Mouse (Mus musculus): Measurements from ENCODE around the gene Ube2d3. TPM values are rescaled to one million over a fixed set of nuclear protein-coding genes. Genes with fewer than 3 reads are reported as not detected.
A peak's percentile ranks its signal among the peaks of the same experiment; 100 is the strongest.

Gene Ube2d3
- polyA plus RNA-seq, 1 experiment from 2014 or later, result 379 TPM

GRCm38 (mm10) chr3:135444930-135445329 lies 7.0 kb downstream of the Ube2d3 start:
- Histone ChIP-seq H3K4me3 (ENCODE audit: low read depth, low read length) (no peak overlapping the region), H3K4me2 (ENCODE audit: low read depth, low read length) (no peak overlapping the region)
- ATAC-seq (ENCODE audit: low read depth), result no peak

GRCm38 (mm10) chr3:135458981-135459380 lies 21.0 kb downstream of the Ube2d3 start:
- Histone ChIP-seq H3K4me3 (ENCODE audit: low read depth, low read length) (no peak overlapping the region), H3K9me3 (ENCODE audit: control insufficient read depth, low read length) (no peaks in the 10 kb centered on the region), H3K9ac (replicated peaks; ENCODE audit: low read depth, low read length) (no peak overlapping the region), H3K4me1 (ENCODE audit: control insufficient read depth, insufficient read depth, low read length) (no peaks in the 10 kb centered on the region), H3K27ac (ENCODE audit: low read depth, low read length) (no peak overlapping the region), H3K27me3 (ENCODE audit: control insufficient read depth, insufficient read depth, low read length) (no peaks in the 10 kb centered on the region), H3K36me3 (ENCODE audit: control insufficient read depth, insufficient read depth, low read length) (peaks cover 21% of the 10 kb centered on the region), H3K4me2 (ENCODE audit: low read depth, low read length) (no peak overlapping the region)
- no peak for ATAC-seq (ENCODE audit: low read depth)

More at GRCm38 (mm10) chr3:135444930-135445329, 7.0 kb downstream of the Ube2d3 start:
- no peak overlapping the region for H3K9ac ChIP-seq (replicated peaks; ENCODE audit: low read depth, low read length)
- H3K27me3 ChIP-seq (ENCODE audit: control insufficient read depth, insufficient read depth, low read length), result no peaks in the 10 kb centered on the region
- H3K9me3 ChIP-seq (ENCODE audit: control insufficient read depth, low read length), result no peaks in the 10 kb centered on the region
- H3K36me3 ChIP-seq (ENCODE audit: control insufficient read depth, insufficient read depth, low read length), result 0 out of 2 replicates have a peak, but pooled peaks cover 3% of the 10 kb centered on the region
- peaks cover 16% of the 10 kb centered on the region for H3K4me1 ChIP-seq (ENCODE audit: control insufficient read depth, insufficient read depth, low read length)
- no peak overlapping the region for H3K27ac ChIP-seq (ENCODE audit: low read depth, low read length)

GRCm38 (mm10) chr3:135468402-135468801 lies 30.5 kb downstream of the Ube2d3 start:
- H3K36me3 ChIP-seq (ENCODE audit: control insufficient read depth, insufficient read depth, low read length), result peaks cover 3% of the 10 kb centered on the region; the same call in 1 of the 2 replicates
- H3K4me1 ChIP-seq (ENCODE audit: control insufficient read depth, insufficient read depth, low read length), result no peaks in the 10 kb centered on the region
- no peaks in the 10 kb centered on the region for H3K9me3 ChIP-seq (ENCODE audit: control insufficient read depth, low read length)
- WGBS, result 91% methylated on average over 1 of the region's 1 CpGs
- no peak overlapping the region for H3K4me2 ChIP-seq (ENCODE audit: low read depth, low read length)
- no peak overlapping the region for H3K9ac ChIP-seq (replicated peaks; ENCODE audit: low read depth, low read length)
- no peak overlapping the region for H3K4me3 ChIP-seq (ENCODE audit: low read depth, low read length)
- no peak overlapping the region for H3K27ac ChIP-seq (ENCODE audit: low read depth, low read length)
- no peak for ATAC-seq (ENCODE audit: low read depth)
- no peaks in the 10 kb centered on the region for H3K27me3 ChIP-seq (ENCODE audit: control insufficient read depth, insufficient read depth, low read length)

- Histone ChIP-seq H3K27me3 (ENCODE audit: control insufficient read depth, insufficient read depth, low read length) (no peaks in the 10 kb centered on the region), H3K4me1 (ENCODE audit: control insufficient read depth, insufficient read depth, low read length) (no peaks in the 10 kb centered on the region), H3K36me3 (ENCODE audit: control insufficient read depth, insufficient read depth, low read length) (peaks cover 3% of the 10 kb centered on the region; the same call in 1 of the 2 replicates), H3K4me3 (ENCODE audit: low read depth, low read length) (no peak overlapping the region), H3K9ac (replicated peaks; ENCODE audit: low read depth, low read length) (no peak overlapping the region), H3K9me3 (ENCODE audit: control insufficient read depth, low read length) (no peaks in the 10 kb centered on the region), H3K27ac (ENCODE audit: low read depth, low read length) (no peak overlapping the region), H3K4me2 (ENCODE audit: low read depth, low read length) (no peak overlapping the region)
- 55% methylated on average over 3 of the region's 3 CpGs for WGBS
- 0 out of 2 replicates have a peak, but pooled peaks have one; percentile 13 for ATAC-seq (ENCODE audit: low read depth)
Observed at GRCm38 (mm10) chr3:135469146-135469545, 31.2 kb downstream of the Ube2d3 start.

GRCm38 (mm10) chr3:135469974-135470373 lies 32.0 kb downstream of the Ube2d3 start:
- 43% methylated on average over 4 of the region's 4 CpGs for WGBS
- Histone ChIP-seq H3K4me2 (ENCODE audit: low read depth, low read length) (no peak overlapping the region), H3K9me3 (ENCODE audit: control insufficient read depth, low read length) (no peaks in the 10 kb centered on the region), H3K36me3 (ENCODE audit: control insufficient read depth, insufficient read depth, low read length) (peaks cover 3% of the 10 kb centered on the region; the same call in 1 of the 2 replicates), H3K4me1 (ENCODE audit: control insufficient read depth, insufficient read depth, low read length) (no peaks in the 10 kb centered on the region), H3K9ac (replicated peaks; ENCODE audit: low read depth, low read length) (no peak overlapping the region), H3K27me3 (ENCODE audit: control insufficient read depth, insufficient read depth, low read length) (no peaks in the 10 kb centered on the region), H3K4me3 (ENCODE audit: low read depth, low read length) (no peak overlapping the region), H3K27ac (ENCODE audit: low read depth, low read length) (no peak overlapping the region)
- ATAC-seq (ENCODE audit: low read depth), result peak; percentile 56; the same call in 1 of the 2 replicates

GRCm38 (mm10) chr3:135470823-135471222 lies 32.9 kb downstream of the Ube2d3 start:
- no peaks in the 10 kb centered on the region for H3K9me3 ChIP-seq (ENCODE audit: control insufficient read depth, low read length)
- peaks cover 3% of the 10 kb centered on the region; the same call in 1 of the 2 replicates for H3K36me3 ChIP-seq (ENCODE audit: control insufficient read depth, insufficient read depth, low read length)
- H3K27me3 ChIP-seq (ENCODE audit: control insufficient read depth, insufficient read depth, low read length), result no peaks in the 10 kb centered on the region
- WGBS, result 85% methylated on average over 1 of the region's 1 CpGs
- H3K27ac ChIP-seq (ENCODE audit: low read depth, low read length), result no peak overlapping the region
- H3K4me1 ChIP-seq (ENCODE audit: control insufficient read depth, insufficient read depth, low read length), result no peaks in the 10 kb centered on the region
- H3K9ac ChIP-seq (replicated peaks; ENCODE audit: low read depth, low read length), result no peak overlapping the region
- H3K4me3 ChIP-seq (ENCODE audit: low read depth, low read length), result no peak overlapping the region
- no peak overlapping the region for H3K4me2 ChIP-seq (ENCODE audit: low read depth, low read length)
- ATAC-seq (ENCODE audit: low read depth), result no peak

- Histone ChIP-seq H3K4me1 (ENCODE audit: control insufficient read depth, insufficient read depth, low read length) (no peaks in the 10 kb centered on the region), H3K9ac (replicated peaks; ENCODE audit: low read depth, low read length) (no peak overlapping the region), H3K27me3 (ENCODE audit: control insufficient read depth, insufficient read depth, low read length) (no peaks in the 10 kb centered on the region), H3K9me3 (ENCODE audit: control insufficient read depth, low read length) (no peaks in the 10 kb centered on the region), H3K27ac (ENCODE audit: low read depth, low read length) (no peak overlapping the region), H3K4me2 (ENCODE audit: low read depth, low read length) (no peak overlapping the region), H3K36me3 (ENCODE audit: control insufficient read depth, insufficient read depth, low read length) (no peaks in the 10 kb centered on the region), H3K4me3 (ENCODE audit: low read depth, low read length) (no peak overlapping the region)
- 92% methylated on average over 8 of the region's 8 CpGs for WGBS
- ATAC-seq (ENCODE audit: low read depth), result no peak
Observed at GRCm38 (mm10) chr3:135475025-135475424, 37.1 kb downstream of the Ube2d3 start.

GRCm38 (mm10) chr3:135476286-135476685 lies 38.3 kb downstream of the Ube2d3 start:
- H3K4me3 ChIP-seq (ENCODE audit: low read depth, low read length), result no peak overlapping the region
- H3K9me3 ChIP-seq (ENCODE audit: control insufficient read depth, low read length), result no peaks in the 10 kb centered on the region
- H3K36me3 ChIP-seq (ENCODE audit: control insufficient read depth, insufficient read depth, low read length), result no peaks in the 10 kb centered on the region
- no peaks in the 10 kb centered on the region for H3K27me3 ChIP-seq (ENCODE audit: control insufficient read depth, insufficient read depth, low read length)
- WGBS, result 79% methylated on average over 6 of the region's 6 CpGs
- H3K9ac ChIP-seq (replicated peaks; ENCODE audit: low read depth, low read length), result no peak overlapping the region
- no peaks in the 10 kb centered on the region for H3K4me1 ChIP-seq (ENCODE audit: control insufficient read depth, insufficient read depth, low read length)
- H3K4me2 ChIP-seq (ENCODE audit: low read depth, low read length), result no peak overlapping the region
- ATAC-seq (ENCODE audit: low read depth), result no peak
- H3K27ac ChIP-seq (ENCODE audit: low read depth, low read length), result no peak overlapping the region

- no peaks in the 10 kb centered on the region for H3K4me1 ChIP-seq (ENCODE audit: control insufficient read depth, insufficient read depth, low read length)
- H3K27me3 ChIP-seq (ENCODE audit: control insufficient read depth, insufficient read depth, low read length), result no peaks in the 10 kb centered on the region
- no peak overlapping the region for H3K4me2 ChIP-seq (ENCODE audit: low read depth, low read length)
- ATAC-seq (ENCODE audit: low read depth), result no peak
- no peaks in the 10 kb centered on the region for H3K36me3 ChIP-seq (ENCODE audit: control insufficient read depth, insufficient read depth, low read length)
- no peak overlapping the region for H3K4me3 ChIP-seq (ENCODE audit: low read depth, low read length)
- WGBS, result 94% methylated on average over 2 of the region's 2 CpGs
- H3K9me3 ChIP-seq (ENCODE audit: control insufficient read depth, low read length), result no peaks in the 10 kb centered on the region
- H3K9ac ChIP-seq (replicated peaks; ENCODE audit: low read depth, low read length), result no peak overlapping the region
- no peak overlapping the region for H3K27ac ChIP-seq (ENCODE audit: low read depth, low read length)
Observed at GRCm38 (mm10) chr3:135476977-135477376, 39.0 kb downstream of the Ube2d3 start.

All from neural tube, embryonic 14.5 days (tissue).